Mouse (Mus musculus) G1E (cell line): Measurements from ENCODE around the gene Slc29a1. TPM values are rescaled to one million over a fixed set of nuclear protein-coding genes. Genes with fewer than 3 reads are reported as not detected.
A peak's percentile ranks its signal among the peaks of the same experiment; 100 is the strongest.

ENCODE experiments used
- ATAC-seq: 2 replicates; pipeline ENCODE4 v1.8.0; 2016; ENCODE audit warnings: mild to moderate bottlenecking; ENCODE audit not compliant: insufficient number of reproducible peaks, poor library complexity, low FRiP score, severe bottlenecking; ENCODE audit errors: extremely low read depth
- DNase-seq: peaks from one replicate; pipeline ENCODE4 v3.0.0; 2012; ENCODE audit warnings: low spot score
- H3K27me3 ChIP-seq: 2 replicates; pipeline ENCODE4 v1.6.1; 2012; ENCODE audit warnings: mild to moderate bottlenecking, low read length, inconsistent platforms; ENCODE audit not compliant: insufficient read depth
- H3K36me3 ChIP-seq: replicated peaks from 2 replicates; pipeline ENCODE3; 2012; ENCODE audit warnings: mild to moderate bottlenecking, inconsistent platforms
- H3K4me1 ChIP-seq: 2 replicates; pipeline ENCODE4 v1.6.1; 2012; ENCODE audit warnings: low read depth, low read length, inconsistent platforms, mixed read lengths; ENCODE audit not compliant: insufficient read depth
- H3K4me3 ChIP-seq: 2 replicates; pipeline ENCODE4 v1.5.1; 2012; ENCODE audit warnings: low read depth, mild to moderate bottlenecking, inconsistent platforms, low read length, moderate library complexity, mixed read lengths
- H3K9me3 ChIP-seq: replicated peaks from 2 replicates; pipeline ENCODE4 v1.6.1; 2012; ENCODE audit warnings: inconsistent platforms
- CTCF ChIP-seq: IDR thresholded peaks from 2 replicates; pipeline ENCODE4 v1.5.1; 2012; ENCODE audit warnings: low read depth, low read length, inconsistent platforms, mixed read lengths
- GATA1 ChIP-seq: IDR thresholded peaks from 2 replicates; pipeline ENCODE4 v1.6.1; 2012; ENCODE audit warnings: borderline replicate concordance, low read length, inconsistent platforms, mixed read lengths
- GATA2 ChIP-seq: IDR thresholded peaks from 2 replicates; pipeline ENCODE4 v1.6.1; 2012; ENCODE audit warnings: low read depth, low read length, inconsistent platforms, borderline replicate concordance
- POLR2AphosphoS5 ChIP-seq: IDR thresholded peaks from 2 replicates; pipeline ENCODE4 v1.6.1; 2012; ENCODE audit warnings: low read depth, low read length, inconsistent platforms; ENCODE audit not compliant: insufficient replicate concordance
- TAL1 ChIP-seq: conservative IDR thresholded peaks from 2 replicates; pipeline ENCODE4 v1.6.1; 2012; ENCODE audit warnings: low read depth, low read length, inconsistent platforms, mixed read lengths
- polyA plus RNA-seq: library from polyadenylated mRNA; stranded (reverse); fragments of >175 nt; gene quantifications from 2 replicates; pipeline ENCODE4 v1.2.3, GENCODE M21; 2012
- total RNA-seq, 2 experiments: library from RNA; stranded (forward) in 1 of 2; stranded (reverse) in 1 of 2; fragments of 200-1000 nt in 1 of 2; fragments of >200 nt in 1 of 2; fragmentation: Nextera tagmentation in 1 of 2; gene quantifications; 2 replicates each; pipeline ENCODE4 v1.2.3; 2014 to 2017

Gene Slc29a1
- total and polyA plus RNA-seq, 3 experiments, result 93.5 to 207 (median 116) TPM

DNA sequence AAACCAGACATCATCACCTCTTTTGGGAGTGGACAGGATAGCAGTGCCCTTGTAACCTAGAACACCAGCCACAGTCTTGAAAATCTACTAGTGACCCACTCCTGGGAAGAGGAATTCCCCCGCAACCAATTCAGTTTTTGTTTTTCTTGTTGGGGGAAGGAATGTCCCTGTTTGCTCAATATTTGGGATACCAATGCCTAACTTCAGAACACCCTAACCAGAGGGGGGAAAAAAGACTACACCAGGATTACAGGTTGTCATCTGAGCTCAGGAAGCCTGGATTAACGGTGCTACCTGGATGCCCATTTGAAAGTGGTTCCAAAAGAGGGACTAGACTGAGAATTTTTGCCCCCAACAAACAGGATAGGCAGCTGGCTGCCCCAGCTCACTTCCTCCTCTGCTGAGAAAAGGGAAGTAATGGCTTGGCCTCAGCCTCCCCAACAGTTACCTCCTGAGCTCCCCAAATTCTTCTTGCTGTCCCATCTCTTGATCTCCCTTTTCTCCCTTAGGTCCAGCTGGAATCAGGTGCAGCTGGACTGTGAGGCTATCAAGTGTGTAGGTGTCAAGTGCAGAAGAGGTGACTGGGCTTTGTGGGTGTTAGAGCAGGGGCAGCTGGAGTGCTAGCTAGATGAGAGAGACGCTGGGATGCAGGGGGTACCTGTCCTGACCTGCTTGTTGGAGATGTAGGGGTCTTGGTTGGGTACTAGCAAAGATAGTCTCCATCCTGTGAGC is 42.7 kb downstream of the Slc29a1 start:
- ATAC-seq (no peak; the same call in 1 of the 2 replicates), DNase-seq (peak; percentile 72)
- peak overlapping the region; percentile 83 for H3K4me3 ChIP-seq
- H3K9me3 ChIP-seq, result no peaks in the 10 kb centered on the region
- H3K27me3 ChIP-seq, result peaks cover 7% of the 10 kb centered on the region
- peaks cover 52% of the 10 kb centered on the region for H3K4me1 ChIP-seq
- TF ChIP-seq CTCF (no peak), TAL1 (no peak)
- H3K36me3 ChIP-seq, result peaks cover 38% of the 10 kb centered on the region

DNA sequence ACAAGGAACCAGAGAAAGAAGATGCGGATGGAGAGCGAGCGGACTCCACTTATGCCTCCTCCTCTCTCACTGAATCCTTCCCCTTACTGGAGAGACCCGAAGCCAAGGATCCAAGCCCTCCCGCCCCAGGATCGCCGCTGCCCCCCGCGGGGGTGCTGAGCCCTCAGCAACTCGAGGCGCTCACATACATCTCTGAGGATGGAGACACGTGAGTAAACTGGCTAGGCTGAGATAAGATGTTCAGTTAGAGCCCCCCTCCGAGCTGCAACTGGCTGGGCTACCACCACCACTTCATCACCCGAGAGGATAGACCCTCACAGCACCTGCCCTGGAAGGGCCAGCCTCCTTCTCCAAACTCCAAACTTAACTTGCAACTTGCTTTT is 43.3 kb downstream of the Slc29a1 start:
- H3K9me3 ChIP-seq, result no peaks in the 10 kb centered on the region
- TF ChIP-seq GATA1 (no peak), POLR2AphosphoS5 (no peak), CTCF (no peak), TAL1 (no peak), GATA2 (no peak)
- ATAC-seq, result no peak
- peak overlapping the region; percentile 83 for H3K4me3 ChIP-seq
- DNase-seq, result peak; percentile 35
- peaks cover 36% of the 10 kb centered on the region for H3K36me3 ChIP-seq
- H3K4me1 ChIP-seq, result peaks cover 52% of the 10 kb centered on the region
- H3K27me3 ChIP-seq, result peaks cover 12% of the 10 kb centered on the region

DNA sequence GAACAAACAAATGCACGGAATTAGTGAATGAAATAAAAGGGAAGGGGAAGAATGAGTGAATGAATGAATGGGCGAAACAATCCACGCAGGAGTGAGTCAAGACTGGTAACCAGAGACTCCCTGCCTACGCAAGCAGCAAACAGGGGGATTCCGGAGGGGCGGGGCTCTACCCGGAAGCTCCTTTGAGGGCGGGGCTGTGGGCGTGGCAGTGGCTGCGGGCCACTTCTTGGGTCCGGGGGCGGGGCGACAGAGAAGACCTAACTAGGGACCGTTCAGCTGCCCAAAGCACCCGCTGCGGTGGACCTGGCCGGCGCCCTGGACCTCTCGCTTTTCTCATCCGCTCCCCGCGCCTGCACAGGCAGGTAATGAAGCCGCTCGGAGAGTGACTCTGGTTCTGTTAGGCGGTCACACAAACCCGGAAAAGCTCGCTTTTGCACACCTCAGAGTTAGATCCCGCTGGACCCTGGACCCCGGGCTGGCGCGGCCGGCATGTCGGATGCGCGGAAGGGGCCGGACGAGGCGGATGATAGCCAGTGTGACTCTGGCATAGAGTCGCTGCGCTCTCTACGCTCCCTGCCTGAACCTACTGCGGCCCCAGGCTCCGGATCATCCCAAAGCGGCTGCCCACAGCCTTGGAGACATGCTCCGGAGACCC is 43.8 kb downstream of the Slc29a1 start, which contains the start of gene Nfkbie:
TSS of gene Nfkbie (plus strand) at position 252 of the 655 bp plus-strand sequence.
- H3K36me3 ChIP-seq, result peaks cover 32% of the 10 kb centered on the region
- TF ChIP-seq TAL1 (no peak), POLR2AphosphoS5 (no peak), GATA1 (no peak), GATA2 (no peak), CTCF (no peak)
- peak; percentile 66 for ATAC-seq
- peak; percentile 91 for DNase-seq
- H3K27me3 ChIP-seq, result peaks cover 16% of the 10 kb centered on the region
- no peaks in the 10 kb centered on the region for H3K9me3 ChIP-seq
- H3K4me3 ChIP-seq, result peak within 1 kb of the TSS; percentile 83
- peaks cover 52% of the 10 kb centered on the region for H3K4me1 ChIP-seq

DNA sequence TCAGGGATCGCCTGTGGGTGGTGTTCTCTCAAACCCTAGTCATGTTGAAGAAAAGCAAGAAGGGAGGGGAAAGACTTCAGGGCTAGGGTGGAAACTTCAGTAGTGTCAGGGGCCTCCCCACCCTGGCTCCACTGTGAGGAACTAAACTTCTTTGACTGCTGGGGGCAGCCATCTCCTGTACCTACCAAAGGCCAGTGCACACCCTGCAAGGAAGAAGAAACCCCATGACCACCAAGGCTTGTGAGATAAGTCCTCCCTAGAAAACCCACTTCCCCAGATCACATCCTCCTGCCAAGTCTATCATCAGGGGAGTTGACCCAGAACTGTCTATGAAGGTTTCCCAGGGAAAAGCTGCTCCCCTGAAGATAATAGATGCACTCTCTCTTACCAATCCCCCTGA is 45.0 kb downstream of the Slc29a1 start:
- peaks cover 25% of the 10 kb centered on the region for H3K27me3 ChIP-seq
- ATAC-seq (no peak), DNase-seq (no peak)
- H3K4me3 ChIP-seq, result no peak overlapping the region
- no peaks in the 10 kb centered on the region for H3K9me3 ChIP-seq
- peaks cover 52% of the 10 kb centered on the region for H3K4me1 ChIP-seq
- peaks cover 22% of the 10 kb centered on the region for H3K36me3 ChIP-seq
- TF ChIP-seq POLR2AphosphoS5 (no peak), GATA2 (no peak), GATA1 (no peak), TAL1 (no peak), CTCF (no peak)

DNA sequence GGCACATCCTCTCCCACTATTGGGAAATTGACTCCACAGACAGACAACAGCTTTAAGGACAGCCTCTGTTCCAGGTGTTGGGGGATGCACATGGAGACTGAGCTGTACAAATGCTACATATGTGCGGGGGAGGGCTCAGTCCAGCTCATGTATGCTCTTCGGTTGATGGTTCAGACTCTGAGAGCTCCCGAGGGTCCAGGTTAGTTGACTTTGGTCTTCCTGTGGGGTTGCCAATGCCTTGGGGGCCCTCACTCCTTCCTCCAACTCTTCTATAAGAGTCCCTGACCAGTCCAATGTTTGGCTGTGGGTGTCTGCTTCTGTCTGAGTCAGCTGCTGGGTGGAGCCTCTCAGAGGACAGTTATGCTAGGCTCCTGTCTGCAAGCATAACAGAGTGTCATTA is 46.3 kb downstream of the Slc29a1 start:
- Histone ChIP-seq H3K27me3 (peaks cover 30% of the 10 kb centered on the region), H3K9me3 (no peaks in the 10 kb centered on the region), H3K4me1 (peaks cover 46% of the 10 kb centered on the region), H3K36me3 (peaks cover 8% of the 10 kb centered on the region), H3K4me3 (no peak overlapping the region)
- DNase-seq (no peak), ATAC-seq (no peak)
- TF ChIP-seq GATA2, result no peak
- no peak for TF ChIP-seq GATA1
- no peak for TF ChIP-seq POLR2AphosphoS5
- TF ChIP-seq TAL1, result no peak
- no peak for TF ChIP-seq CTCF

DNA sequence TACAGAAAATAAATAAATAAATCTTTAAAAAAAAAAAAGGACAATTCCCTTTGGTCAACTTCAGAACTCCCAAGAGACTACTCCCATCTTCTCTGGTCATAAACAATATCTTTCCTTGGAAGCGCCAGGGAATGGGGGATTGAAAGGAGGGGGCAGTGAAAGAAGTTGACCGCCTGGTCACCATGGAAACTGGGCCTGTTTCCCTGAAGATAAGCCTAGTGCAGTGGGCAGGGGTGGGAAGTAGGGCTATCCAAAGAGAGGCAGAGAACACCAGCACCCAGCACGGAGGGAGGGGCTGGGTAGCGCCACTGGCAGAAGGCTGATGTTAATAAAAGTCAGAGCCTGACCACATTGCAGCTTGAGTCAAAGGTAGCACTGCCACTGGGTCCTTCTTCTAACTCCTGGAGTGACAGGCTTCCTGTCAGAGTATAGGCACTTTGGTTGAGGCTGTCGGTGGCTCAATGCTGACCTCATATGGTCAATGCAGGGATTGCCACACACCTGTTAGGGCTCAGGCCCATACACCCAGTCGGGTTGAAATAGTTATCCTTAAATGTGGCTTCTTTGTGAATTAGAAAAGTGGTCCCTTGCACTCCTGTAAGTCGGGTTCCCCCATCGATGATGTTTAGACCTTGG is 47.5 kb downstream of the Slc29a1 start:
- no peak for TF ChIP-seq GATA2
- peak; percentile 88 for TF ChIP-seq CTCF
- DNase-seq, result peak; percentile 68
- H3K36me3 ChIP-seq, result no peaks in the 10 kb centered on the region
- H3K9me3 ChIP-seq, result no peaks in the 10 kb centered on the region
- H3K4me3 ChIP-seq, result no peak overlapping the region
- H3K4me1 ChIP-seq, result peaks cover 34% of the 10 kb centered on the region
- H3K27me3 ChIP-seq, result peaks cover 37% of the 10 kb centered on the region
- ATAC-seq, result peak; percentile 61
